Mouse (Mus musculus) olfactory bulb, adult 2 months (tissue): ENCODE data around the gene Mettl17.

Source experiments
- CTCF ChIP-seq: fragments of 200-500 bp; IDR thresholded peaks from 2 replicates; pipeline ENCODE4 v1.5.1; 2012; ENCODE audit warnings: low read depth, mild to moderate bottlenecking, low read length, moderate library complexity; ENCODE audit not compliant: insufficient read depth
- POLR2A ChIP-seq: fragments of 200-500 bp; IDR thresholded peaks from 2 replicates; pipeline ENCODE4 v1.6.1; 2012; ENCODE audit warnings: mild to moderate bottlenecking, low read depth, low read length, moderate library complexity; ENCODE audit not compliant: insufficient read depth

- TF ChIP-seq CTCF (no peak), POLR2A (no peak)
Measured at GRCm38 (mm10) chr14:51939005-51939404, 54.4 kb downstream of the Mettl17 start.
